Mouse (Mus musculus) intestine, postnatal 0 days (tissue): ENCODE data around the gene Snapin. TPM values are rescaled to one million over a fixed set of nuclear protein-coding genes. Genes with fewer than 3 reads are reported as not detected.
A peak's percentile ranks its signal among the peaks of the same experiment; 100 is the strongest.

ENCODE experiments used
- ATAC-seq: fragments of 200-750 bp; cut with Nextera tagmentation; 2 replicates; pipeline ENCODE4 v1.8.0; 2017; ENCODE audit warnings: mild to moderate bottlenecking, moderate TSS enrichment, moderate library complexity
- H3K27ac ChIP-seq: fragments of 300-500 bp; sonication (generic); 2 replicates; pipeline ENCODE4 v1.5.1; 2014; ENCODE audit warnings: mild to moderate bottlenecking, low read depth, low read length, moderate library complexity
- H3K27me3 ChIP-seq: fragments of 300-500 bp; sonication (generic); replicated peaks from 2 replicates; pipeline ENCODE4 v1.6.1; 2014; ENCODE audit warnings: low read length, mixed read lengths; ENCODE audit not compliant: control insufficient read depth, insufficient read depth
- H3K36me3 ChIP-seq: fragments of 300-500 bp; sonication (generic); 2 replicates; pipeline ENCODE4 v1.6.1; 2014; ENCODE audit warnings: mild to moderate bottlenecking, moderate library complexity; ENCODE audit not compliant: control insufficient read depth, insufficient read depth
- H3K4me1 ChIP-seq: fragments of 300-500 bp; sonication (generic); replicated peaks from 2 replicates; pipeline ENCODE4 v1.6.1; 2014; ENCODE audit warnings: antibody characterized with exemption, low read length, mixed read lengths; ENCODE audit not compliant: control insufficient read depth, insufficient read depth
- H3K4me2 ChIP-seq: fragments of 300-500 bp; sonication (generic); replicated peaks from 2 replicates; pipeline ENCODE4 v1.6.1; 2014; ENCODE audit warnings: low read depth, mild to moderate bottlenecking, moderate library complexity
- H3K4me3 ChIP-seq: fragments of 300-500 bp; sonication (generic); 2 replicates; pipeline ENCODE4 v1.5.1; 2014; ENCODE audit warnings: low read depth, low read length
- H3K9ac ChIP-seq: fragments of 300-500 bp; sonication (generic); 2 replicates; pipeline ENCODE4 v1.6.1; 2014; ENCODE audit warnings: mild to moderate bottlenecking, low read depth, low read length
- H3K9me3 ChIP-seq: fragments of 300-500 bp; sonication (generic); 2 replicates; pipeline ENCODE4 v1.6.1; 2016; ENCODE audit warnings: mixed run types; ENCODE audit not compliant: control insufficient read depth
- CTCF ChIP-seq: sonication (generic); IDR thresholded peaks from 2 replicates; pipeline ENCODE4 v1.5.1; 2016; ENCODE audit warnings: low read depth, mild to moderate bottlenecking, control low read depth, antibody characterized with exemption, moderate library complexity
- WGBS: fragments of 180-500 bp; shearing (Covaris S2); extraction: QIAGEN DNeasy Blood & Tissue Kit; methylation state at CpG from one replicate; pipeline ENCODE4 v1.1.7; 2014; 5-methylcytosine and 5-hydroxymethylcytosine counted together
- polyA plus RNA-seq: library from polyadenylated mRNA; unstranded; fragments of >200 nt; fragmentation: Nextera tagmentation; extraction: Ambion mirVana; gene quantifications from 2 replicates; pipeline ENCODE4 v1.2.1, GENCODE M21; 2015

Gene Snapin
- polyA plus RNA-seq, 1 experiment from 2014 or later: 53.1 TPM

DNA sequence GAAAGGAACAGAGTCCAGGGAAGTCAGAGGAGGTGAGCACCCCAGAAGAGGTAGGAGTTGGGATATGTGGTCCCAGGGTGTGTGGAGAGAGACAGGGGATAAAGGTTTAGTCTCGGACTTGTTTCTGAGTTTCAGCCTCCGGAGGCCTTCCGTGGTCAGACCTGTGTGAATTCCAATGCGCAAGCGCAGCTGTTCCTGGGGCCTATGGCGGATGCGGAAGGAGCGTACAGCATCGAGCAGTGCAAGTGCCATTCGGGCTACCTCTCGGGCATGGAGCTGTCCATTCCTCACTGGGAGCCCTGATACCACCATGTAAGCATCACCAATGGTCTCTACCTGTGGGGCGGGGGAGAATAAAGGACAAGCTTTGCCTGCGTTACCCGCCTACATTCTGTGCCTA is 35.9 kb downstream of the Snapin start:
- H3K4me2 ChIP-seq: no peak overlapping the region
- no peak for TF ChIP-seq CTCF
- H3K4me1 ChIP-seq: no peaks in the 10 kb centered on the region
- no peak for ATAC-seq
- no peaks in the 10 kb centered on the region for H3K27me3 ChIP-seq
- H3K27ac ChIP-seq: no peak overlapping the region
- H3K36me3 ChIP-seq: no peaks in the 10 kb centered on the region
- H3K9me3 ChIP-seq: no peaks in the 10 kb centered on the region
- 88% methylated on average over 14 of the region's 14 CpGs for WGBS
- no peak overlapping the region for H3K4me3 ChIP-seq
- no peak overlapping the region for H3K9ac ChIP-seq

GRCm38 (mm10) chr3:90451396-90452095 is 39.3 kb downstream of the Snapin start:
- no peak for TF ChIP-seq CTCF
- H3K36me3 ChIP-seq: no peaks in the 10 kb centered on the region
- H3K9me3 ChIP-seq: no peaks in the 10 kb centered on the region
- H3K4me3 ChIP-seq: no peak overlapping the region
- H3K4me2 ChIP-seq: 0 out of 2 replicates have a peak overlapping the region, but pooled peaks have one; percentile 30
- no peak overlapping the region for H3K9ac ChIP-seq
- WGBS: 40% methylated on average over 10 of the region's 10 CpGs
- ATAC-seq: no peak
- H3K4me1 ChIP-seq: 0 out of 2 replicates have a peak, but pooled peaks cover under 1% of the 10 kb centered on the region
- H3K27ac ChIP-seq: no peak overlapping the region
- no peaks in the 10 kb centered on the region for H3K27me3 ChIP-seq

DNA sequence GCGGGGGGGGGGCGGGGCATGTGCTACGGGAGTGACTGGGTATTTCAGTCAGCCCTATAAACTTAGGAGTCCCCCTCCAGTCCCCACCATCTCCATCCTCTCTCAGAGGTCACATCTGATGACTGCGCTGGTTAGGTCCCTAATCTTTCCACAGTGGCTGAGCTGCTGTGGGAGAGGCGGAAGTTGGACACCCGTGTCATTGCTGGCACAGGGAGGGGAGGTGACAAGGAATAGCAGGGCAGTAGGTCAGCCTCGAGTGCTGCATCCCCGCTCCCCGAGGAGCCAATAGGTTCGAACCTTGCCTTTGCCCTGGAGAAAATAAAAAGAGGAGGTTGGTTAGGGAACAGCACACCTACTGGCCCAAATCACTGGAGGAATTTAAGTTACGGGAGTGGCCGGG is 40.0 kb downstream of the Snapin start:
- ATAC-seq: no peak
- no peaks in the 10 kb centered on the region for H3K36me3 ChIP-seq
- H3K4me2 ChIP-seq: 0 out of 2 replicates have a peak overlapping the region, but pooled peaks have one; percentile 30
- TF ChIP-seq CTCF: no peak
- H3K9me3 ChIP-seq: no peaks in the 10 kb centered on the region
- WGBS: 30% methylated on average over 12 of the region's 12 CpGs
- H3K4me3 ChIP-seq: no peak overlapping the region
- 0 out of 2 replicates have a peak, but pooled peaks cover 4% of the 10 kb centered on the region for H3K4me1 ChIP-seq
- H3K9ac ChIP-seq: no peak overlapping the region
- no peak overlapping the region for H3K27ac ChIP-seq
- no peaks in the 10 kb centered on the region for H3K27me3 ChIP-seq

GRCm38 (mm10) chr3:90448626-90449025 is 42.2 kb downstream of the Snapin start:
- H3K36me3 ChIP-seq: no peaks in the 10 kb centered on the region
- 72% methylated on average over 6 of the region's 6 CpGs for WGBS

GRCm38 (mm10) chr3:90447123-90447494 is 43.7 kb downstream of the Snapin start:
- no peaks in the 10 kb centered on the region for H3K36me3 ChIP-seq
- 55% methylated on average over 7 of the region's 7 CpGs for WGBS
- no peak for TF ChIP-seq CTCF
- no peaks in the 10 kb centered on the region for H3K9me3 ChIP-seq
- H3K4me3 ChIP-seq: no peak overlapping the region
- H3K9ac ChIP-seq: no peak overlapping the region
- H3K27me3 ChIP-seq: no peaks in the 10 kb centered on the region
- H3K4me1 ChIP-seq: 0 out of 2 replicates have a peak, but pooled peaks cover 4% of the 10 kb centered on the region
- ATAC-seq: no peak
- peak overlapping the region; percentile 76 for H3K27ac ChIP-seq
- peak overlapping the region; percentile 64 for H3K4me2 ChIP-seq

More at GRCm38 (mm10) chr3:90448626-90449025, 42.2 kb downstream of the Snapin start:
- Histone ChIP-seq H3K9me3 (no peaks in the 10 kb centered on the region), H3K27me3 (no peaks in the 10 kb centered on the region), H3K27ac (no peak overlapping the region), H3K4me3 (no peak overlapping the region), H3K9ac (no peak overlapping the region), H3K4me2 (no peak overlapping the region), H3K4me1 (0 out of 2 replicates have a peak, but pooled peaks cover 4% of the 10 kb centered on the region)
- TF ChIP-seq CTCF: no peak
- no peak for ATAC-seq

DNA sequence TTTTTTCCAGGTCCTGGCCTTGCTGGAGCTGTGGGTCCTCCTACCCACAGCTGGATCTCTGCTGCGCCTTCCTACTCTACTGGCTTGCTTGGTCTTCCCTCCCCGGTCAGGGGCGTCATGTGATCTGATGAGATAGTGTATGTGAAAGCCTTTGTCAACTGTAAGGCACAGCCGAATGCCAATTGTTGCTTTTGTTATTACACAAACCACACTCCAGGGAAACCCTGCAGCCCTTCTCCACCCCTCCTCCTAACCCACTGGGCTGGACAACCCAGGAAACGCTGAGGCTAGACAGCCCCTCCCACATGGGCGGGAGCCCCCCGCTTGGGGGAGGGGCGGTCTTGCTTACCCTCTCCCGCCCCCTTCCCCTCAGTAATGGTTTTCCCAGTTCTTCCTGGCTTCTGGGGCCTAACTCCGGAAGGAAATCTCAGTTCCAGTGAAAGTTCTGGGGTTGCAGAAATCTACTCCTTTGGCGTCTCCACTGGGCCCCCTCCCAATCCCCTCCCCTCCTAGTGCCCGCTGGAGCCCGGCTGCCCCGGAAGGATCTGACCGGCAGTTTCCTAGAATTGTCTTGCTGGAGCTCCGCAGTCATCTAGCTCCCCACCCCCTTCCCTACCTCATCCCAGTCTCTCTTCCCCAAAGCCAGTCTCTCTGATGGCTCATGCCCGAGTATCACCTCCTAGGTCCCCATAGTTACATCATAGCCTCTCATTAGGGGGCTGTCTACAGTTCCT is 44.3 kb downstream of the Snapin start:
- ATAC-seq: peak; percentile 81
- Histone ChIP-seq H3K9me3 (no peaks in the 10 kb centered on the region), H3K27me3 (no peaks in the 10 kb centered on the region), H3K4me1 (0 out of 2 replicates have a peak, but pooled peaks cover 4% of the 10 kb centered on the region), H3K27ac (peak overlapping the region; percentile 76), H3K9ac (peak overlapping the region; percentile 38; the same call in 1 of the 2 replicates), H3K4me2 (peak overlapping the region; percentile 64), H3K36me3 (no peaks in the 10 kb centered on the region), H3K4me3 (peak overlapping the region; percentile 32)
- 2% methylated on average over 17 of the region's 17 CpGs for WGBS
- no peak; the same call in 1 of the 2 replicates for TF ChIP-seq CTCF
